Mouse (Mus musculus) forebrain, postnatal 0 days (tissue): ENCODE measurements around the gene 4930564D02Rik. TPM values are rescaled to one million over a fixed set of nuclear protein-coding genes. Genes with fewer than 3 reads are reported as not detected.

ENCODE experiments used
- ATAC-seq: fragments of 200-750 bp; cut with Nextera tagmentation; 2 replicates; pipeline ENCODE4 v1.8.0; 2017; ENCODE audit warnings: mild to moderate bottlenecking, moderate library complexity
- DNase-seq: peaks from one replicate; pipeline ENCODE4 v3.0.0-alpha.2; 2015
- H3K27ac ChIP-seq: fragments of 300-500 bp; sonication (generic); 2 replicates; pipeline ENCODE4 v1.5.1; 2014; ENCODE audit warnings: low read depth, mild to moderate bottlenecking, antibody characterized with exemption, low read length, moderate library complexity, mixed read lengths
- H3K27me3 ChIP-seq: fragments of 300-500 bp; sonication (generic); 2 replicates; pipeline ENCODE4 v1.6.1; 2014; ENCODE audit warnings: mild to moderate bottlenecking, low read length, mixed read lengths; ENCODE audit not compliant: insufficient read depth
- H3K36me3 ChIP-seq: fragments of 300-500 bp; sonication (generic); 2 replicates; pipeline ENCODE4 v1.6.1; 2014; ENCODE audit warnings: mild to moderate bottlenecking, moderate library complexity; ENCODE audit not compliant: insufficient read depth
- H3K4me1 ChIP-seq: fragments of 300-500 bp; sonication (generic); 2 replicates; pipeline ENCODE4 v1.6.1; 2014; ENCODE audit warnings: antibody characterized with exemption; ENCODE audit not compliant: insufficient read depth
- H3K4me2 ChIP-seq: fragments of 300-500 bp; sonication (generic); 2 replicates; pipeline ENCODE4 v1.6.1; 2014; ENCODE audit warnings: low read depth, mild to moderate bottlenecking, moderate library complexity
- H3K4me3 ChIP-seq: fragments of 300-500 bp; sonication (generic); 2 replicates; pipeline ENCODE4 v1.5.1; 2014; ENCODE audit warnings: low read depth, low read length, mixed read lengths
- H3K9ac ChIP-seq: fragments of 300-500 bp; sonication (generic); 2 replicates; pipeline ENCODE4 v1.6.1; 2014; ENCODE audit warnings: mild to moderate bottlenecking
- H3K9me3 ChIP-seq: fragments of 300-500 bp; sonication (generic); 2 replicates; pipeline ENCODE4 v1.6.1; 2016; ENCODE audit warnings: low read length
- CTCF ChIP-seq: sonication (generic); IDR thresholded peaks from 2 replicates; pipeline ENCODE4 v1.5.1; 2016; ENCODE audit warnings: antibody characterized with exemption, control low read depth, low read depth
- WGBS: fragments of 180-500 bp; shearing (Covaris S2); extraction: QIAGEN DNeasy Blood & Tissue Kit; methylation state at CpG from one replicate; pipeline ENCODE4 v1.1.7; 2014; 5-methylcytosine and 5-hydroxymethylcytosine counted together
- polyA plus RNA-seq: library from polyadenylated mRNA; unstranded; fragments of >200 nt; fragmentation: Nextera tagmentation; extraction: Ambion mirVana; gene quantifications from 2 replicates; pipeline ENCODE4 v1.2.1, GENCODE M21; 2015
- total RNA-seq: library from RNA; depleted of rRNA; stranded (reverse); fragments of >200 nt; gene quantifications from 2 replicates; pipeline ENCODE4 v1.2.3, GENCODE M21; 2014; rRNA removed

4930564D02Rik gene
- total and polyA plus RNA-seq, 2 experiments from 2014 or later = not detected

- Histone ChIP-seq H3K36me3 (no peaks in the 10 kb centered on the region), H3K4me2 (no peak overlapping the region), H3K4me3 (no peak overlapping the region), H3K9ac (no peak overlapping the region), H3K4me1 (no peaks in the 10 kb centered on the region), H3K9me3 (no peaks in the 10 kb centered on the region), H3K27ac (no peak overlapping the region), H3K27me3 (no peaks in the 10 kb centered on the region)
- TF ChIP-seq CTCF = no peak
- DNase-seq = no peak
- ATAC-seq = no peak
- 81% methylated on average over 4 of the region's 4 CpGs for WGBS
These were observed 39.2 kb downstream of the 4930564D02Rik start for GRCm38 (mm10) chr3:105105827-105106226.

GRCm38 (mm10) chr3:105113859-105114258, 47.2 kb downstream of the 4930564D02Rik start:
- no peak for TF ChIP-seq CTCF
- Histone ChIP-seq H3K9ac (no peak overlapping the region), H3K9me3 (no peaks in the 10 kb centered on the region), H3K4me1 (no peaks in the 10 kb centered on the region), H3K4me2 (no peak overlapping the region), H3K4me3 (no peak overlapping the region), H3K27ac (no peak overlapping the region), H3K27me3 (no peaks in the 10 kb centered on the region), H3K36me3 (no peaks in the 10 kb centered on the region)
- peak; percentile 20; the same call in 1 of the 2 replicates for ATAC-seq
- WGBS = 84% methylated on average over 4 of the region's 4 CpGs
- DNase-seq = no peak

GRCm38 (mm10) chr3:105114269-105114668, 47.6 kb downstream of the 4930564D02Rik start:
- no peaks in the 10 kb centered on the region for H3K27me3 ChIP-seq
- ATAC-seq (peak; percentile 77), DNase-seq (peak; percentile 68)
- 26% methylated on average over 2 of the region's 2 CpGs for WGBS
- no peak overlapping the region for H3K4me3 ChIP-seq
- H3K36me3 ChIP-seq = no peaks in the 10 kb centered on the region
- H3K9ac ChIP-seq = no peak overlapping the region
- no peaks in the 10 kb centered on the region for H3K4me1 ChIP-seq
- no peaks in the 10 kb centered on the region for H3K9me3 ChIP-seq
- H3K27ac ChIP-seq = no peak overlapping the region
- no peak overlapping the region for H3K4me2 ChIP-seq
- TF ChIP-seq CTCF = peak; percentile 78

GRCm38 (mm10) chr3:105116596-105116995, 50.0 kb downstream of the 4930564D02Rik start:
- TF ChIP-seq CTCF = no peak
- Histone ChIP-seq H3K4me3 (no peak overlapping the region), H3K36me3 (no peaks in the 10 kb centered on the region), H3K4me2 (no peak overlapping the region), H3K4me1 (no peaks in the 10 kb centered on the region), H3K27me3 (no peaks in the 10 kb centered on the region), H3K27ac (no peak overlapping the region), H3K9me3 (no peaks in the 10 kb centered on the region), H3K9ac (no peak overlapping the region)
- no peak for DNase-seq
- no peak for ATAC-seq
- 89% methylated on average over 4 of the region's 4 CpGs for WGBS

- Histone ChIP-seq H3K9me3 (no peaks in the 10 kb centered on the region), H3K4me3 (no peak overlapping the region), H3K4me1 (no peaks in the 10 kb centered on the region), H3K27ac (no peak overlapping the region), H3K36me3 (no peaks in the 10 kb centered on the region), H3K27me3 (no peaks in the 10 kb centered on the region), H3K4me2 (no peak overlapping the region), H3K9ac (no peak overlapping the region)
- WGBS = 80% methylated on average over 3 of the region's 3 CpGs
- ATAC-seq (no peak), DNase-seq (no peak)
- no peak for TF ChIP-seq CTCF
These were observed 57.1 kb downstream of the 4930564D02Rik start for GRCm38 (mm10) chr3:105123776-105124175.

- Histone ChIP-seq H3K36me3 (no peaks in the 10 kb centered on the region), H3K9me3 (no peaks in the 10 kb centered on the region), H3K27ac (no peak overlapping the region), H3K4me2 (no peak overlapping the region), H3K27me3 (no peaks in the 10 kb centered on the region), H3K9ac (no peak overlapping the region), H3K4me1 (no peaks in the 10 kb centered on the region), H3K4me3 (no peak overlapping the region)
- 53% methylated on average over 7 of the region's 7 CpGs for WGBS
- TF ChIP-seq CTCF = no peak
- ATAC-seq (peak; percentile 18; the same call in 1 of the 2 replicates), DNase-seq (no peak)
These were observed 61.2 kb downstream of the 4930564D02Rik start for GRCm38 (mm10) chr3:105127881-105128280.

Other genes starting within 250 kb of the 4930564D02Rik start
- gene Mov10, start 248.3 kb upstream of the 4930564D02Rik start, total RNA-seq = 3.9 and 7.7 TPM in 2 replicates
- gene Mov10, start 248.3 kb upstream of the 4930564D02Rik start, polyA plus RNA-seq = 3.9 and 4.6 TPM in 2 replicates
- 41.5 and 46.5 TPM in 2 replicates for gene St7l, start 202.8 kb upstream of the 4930564D02Rik start, total RNA-seq
- 31.2 and 35.4 TPM in 2 replicates for gene St7l, start 202.8 kb upstream of the 4930564D02Rik start, polyA plus RNA-seq
- gene Capza1, start 202.3 kb upstream of the 4930564D02Rik start, total RNA-seq = 119 and 123 TPM in 2 replicates
- gene Capza1, start 202.3 kb upstream of the 4930564D02Rik start, polyA plus RNA-seq = 85.5 and 92.4 TPM in 2 replicates
- 1.2 and 2.0 TPM in 2 replicates for gene Wnt2b, start 104.9 kb upstream of the 4930564D02Rik start, total RNA-seq
- 0.21 and 0.47 TPM in 2 replicates for gene Wnt2b, start 104.9 kb upstream of the 4930564D02Rik start, polyA plus RNA-seq
- gene Cttnbp2nl, start 13.7 kb upstream of the 4930564D02Rik start, total RNA-seq = 27.9 and 31.7 TPM in 2 replicates
- 32.9 and 44.9 TPM in 2 replicates for gene Cttnbp2nl, start 13.7 kb upstream of the 4930564D02Rik start, polyA plus RNA-seq